Mouse (Mus musculus): ENCODE data around the gene Opn1sw. TPM values are rescaled to one million over a fixed set of nuclear protein-coding genes. Genes with fewer than 3 reads are reported as not detected.
"Not testable (repeated sequence)": the region's sequence is repeated elsewhere in the genome, so short reads cannot be mapped to it uniquely, and the experiment has no call there.

The Opn1sw gene
- total RNA-seq, 4 experiments from 2014 or later, result 0.33 to 0.80 TPM; not detected in 2

DNA sequence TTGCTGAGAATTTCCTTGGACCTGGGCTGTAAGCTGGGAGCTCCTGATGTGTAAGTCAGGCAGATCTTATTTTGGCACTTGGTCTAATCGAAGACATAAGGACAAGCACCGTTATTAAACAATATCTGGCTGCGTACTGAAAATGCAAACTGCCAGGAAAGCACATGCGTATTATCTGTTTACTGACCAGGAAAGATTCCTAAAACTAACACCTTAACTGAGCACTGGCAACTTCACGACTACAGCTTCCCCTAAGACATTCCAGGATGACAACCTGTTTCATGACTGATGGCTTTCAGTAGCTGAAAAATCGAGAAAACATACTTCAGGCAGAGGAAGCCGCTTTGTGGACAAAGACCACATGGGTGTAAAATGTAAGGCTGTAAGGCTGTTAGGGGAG is 41.1 kb downstream of the Opn1sw start:
- DNase-seq (ENCODE audit: low spot score in 2 of 2), result no peak

DNA sequence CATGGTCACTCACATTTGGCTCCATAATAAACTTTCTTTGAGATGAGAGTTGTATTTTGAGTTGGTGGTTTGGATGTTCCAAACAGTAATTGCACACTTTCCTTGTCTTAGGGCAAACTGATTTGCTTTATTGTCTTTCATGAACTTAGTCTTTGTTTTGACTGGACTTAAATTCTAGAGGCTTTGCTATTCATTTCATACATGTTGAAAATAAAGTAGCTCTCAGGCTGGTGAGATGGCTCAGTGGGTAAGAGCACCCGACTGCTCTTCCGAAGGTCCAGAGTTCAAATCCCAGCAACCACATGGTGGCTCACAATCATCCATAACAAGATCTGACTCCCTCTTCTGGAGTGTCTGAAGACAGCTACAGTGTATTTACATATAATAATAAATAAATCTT is 41.8 kb downstream of the Opn1sw start:
- DNase-seq (ENCODE audit: low spot score in 2 of 2), result not testable (repeated sequence)

DNA sequence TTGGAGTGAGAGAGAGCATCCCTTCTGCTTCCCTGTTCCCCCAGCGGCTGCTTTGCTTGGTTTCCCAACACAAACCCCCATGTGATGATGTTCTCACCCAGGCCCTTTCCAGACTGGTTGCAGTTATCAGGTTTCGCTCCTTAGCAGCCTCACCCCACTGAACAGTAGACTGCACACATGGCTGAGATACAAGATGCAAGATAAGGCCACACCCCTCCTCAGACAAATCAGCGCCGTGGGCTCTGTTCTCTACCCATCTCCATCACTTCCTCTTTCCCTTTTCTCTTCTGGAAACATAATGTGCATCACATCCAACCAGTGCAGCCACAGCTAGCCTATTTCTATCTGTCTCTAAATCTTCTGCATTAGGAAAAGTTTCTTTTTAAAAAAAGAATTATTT is 58.8 kb downstream of the Opn1sw start:
- DNase-seq (ENCODE audit: low spot score in 2 of 2), result no peak

DNA sequence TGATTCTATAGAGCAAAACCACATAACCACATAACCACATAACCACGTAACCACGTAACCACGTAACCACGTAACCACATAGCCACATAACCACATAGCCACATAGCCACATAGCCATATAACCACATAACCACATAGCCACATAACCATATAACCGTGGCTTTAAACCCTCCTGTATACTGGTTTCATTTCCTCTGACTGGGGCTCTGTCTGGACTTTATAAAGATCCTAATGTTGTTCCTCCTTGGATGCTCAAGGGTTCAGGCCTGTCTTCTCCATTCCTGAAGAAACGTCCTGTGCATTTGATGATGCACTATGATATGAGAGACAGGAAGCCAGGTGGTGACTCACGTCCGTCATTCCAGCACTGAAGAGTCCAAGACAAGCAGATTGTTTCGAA is 61.3 kb downstream of the Opn1sw start:
- DNase-seq (ENCODE audit: low spot score in 2 of 2), result no peak

Small RNA genes within 50 kb of the gene (microRNA-seq; reads per million reads assigned to microRNA genes)
- 0 reads per million in 2 experiments for gene Gm26220
- gene Gm44354, result 0 reads per million in 2 experiments

Other genes starting within 250 kb of the Opn1sw start
- 10 to 100 TPM; 38.0 to 52.6 (median 44.6) TPM for gene Rbm28, start 223.5 kb downstream of the Opn1sw start, total RNA-seq (2022)
- 1 to 10 TPM; 2.6 to 3.5 (median 3.0) TPM for gene Prrt4, start 208.9 kb downstream of the Opn1sw start, total RNA-seq (2022)
- 10 to 100 TPM; 36.4 to 45.0 (median 41.1) TPM for gene Impdh1, start 172.1 kb downstream of the Opn1sw start, total RNA-seq (2022)
- gene Hilpda, start 116.0 kb downstream of the Opn1sw start, total RNA-seq (2022), result 1 to 10 TPM; 4.9 to 9.0 (median 6.6) TPM
- gene Fam71f2, start 108.9 kb downstream of the Opn1sw start, total RNA-seq (2022), result under 1 TPM in 3 of 4 experiments, not detected in 1; 0.38 to 0.55 (median 0.54) TPM
- gene Fam71f1, start 69.3 kb downstream of the Opn1sw start, total RNA-seq (2022), result not detected
- gene Calu, start 40.4 kb downstream of the Opn1sw start, total RNA-seq (2022), result 10 to 100 TPM; 65.8 to 71.3 (median 69.3) TPM
- 10 to 100 TPM; 77.8 to 87.7 (median 83.6) TPM for gene Ccdc136, start 7.8 kb upstream of the Opn1sw start, total RNA-seq (2022)
- 1 to 10 TPM; 2.1 to 8.8 (median 5.4) TPM for gene Flnc, start 44.8 kb upstream of the Opn1sw start, total RNA-seq (2022)
- 100 to 1,000 TPM; 221 to 280 (median 257) TPM for gene Atp6v1f, start 79.2 kb upstream of the Opn1sw start, total RNA-seq (2022)
- under 1 TPM in 2 of 4 experiments, not detected in 2; 0.61 to 0.75 TPM for gene Atp6v1fnb, start 83.0 kb upstream of the Opn1sw start, total RNA-seq (2022)
- 1 to 10 TPM; 1.4 to 3.5 (median 1.8) TPM for gene Kcp, start 119.5 kb upstream of the Opn1sw start, total RNA-seq (2022)
- 10 to 100 TPM in 2 of 4 experiments, 1 to 10 TPM in 2; 3.8 to 16.9 (median 12.2) TPM for gene Irf5, start 138.2 kb upstream of the Opn1sw start, total RNA-seq (2022)
- 10 to 100 TPM; 67.0 to 78.6 (median 73.2) TPM for gene Tnpo3, start 221.4 kb upstream of the Opn1sw start, total RNA-seq (2022)